Mouse (Mus musculus): ENCODE data around the gene Apol6. TPM values are rescaled to one million over a fixed set of nuclear protein-coding genes. Genes with fewer than 3 reads are reported as not detected.
A peak's percentile ranks its signal among the peaks of the same experiment; 100 is the strongest.
"Not testable (repeated sequence)": the region's sequence is repeated elsewhere in the genome, so short reads cannot be mapped to it uniquely, and the experiment has no call there.

Apol6 gene
- polyA plus RNA-seq, 1 experiment from 2014 or later, result not detected

DNA sequence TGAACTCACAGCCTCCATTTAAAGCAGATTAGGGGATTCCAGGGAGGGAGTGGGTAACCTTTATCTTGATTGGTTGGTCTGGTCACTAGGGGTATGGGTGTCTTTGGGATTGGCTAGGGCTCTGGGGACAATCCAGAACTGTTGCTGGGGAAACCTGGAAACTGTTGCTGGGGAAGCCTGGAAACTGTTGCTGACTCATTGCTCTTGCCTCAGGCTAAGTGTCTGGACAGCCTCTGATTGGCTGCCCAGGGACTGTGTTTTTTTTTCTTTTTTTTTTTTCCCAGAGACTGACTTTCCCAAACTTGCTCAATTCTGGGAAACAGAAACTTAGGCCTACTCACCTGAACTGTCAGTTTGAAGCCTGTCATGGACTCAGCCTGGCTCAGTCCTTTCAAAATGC, 14.0 kb downstream of the Apol6 start:
- no peaks in the 10 kb centered on the region for H3K9me3 ChIP-seq (ENCODE audit: control insufficient read depth, low read length)
- peaks cover 9% of the 10 kb centered on the region for H3K4me1 ChIP-seq (ENCODE audit: control insufficient read depth, insufficient read depth, low read length)
- ATAC-seq (ENCODE audit: low FRiP score) (no peak), DNase-seq (ENCODE audit: low spot score, missing footprints) (peak; percentile 65)
- H3K9ac ChIP-seq (ENCODE audit: low read length), result no peak overlapping the region
- H3K4me3 ChIP-seq (ENCODE audit: low read depth, low read length), result no peak overlapping the region
- H3K36me3 ChIP-seq (ENCODE audit: control insufficient read depth, insufficient read depth, low read length), result no peaks in the 10 kb centered on the region
- H3K27me3 ChIP-seq (ENCODE audit: control insufficient read depth, insufficient read depth, low read length), result no peaks in the 10 kb centered on the region
- no peak overlapping the region for H3K27ac ChIP-seq (ENCODE audit: low read depth, low read length)
- no peak overlapping the region for H3K4me2 ChIP-seq

DNA sequence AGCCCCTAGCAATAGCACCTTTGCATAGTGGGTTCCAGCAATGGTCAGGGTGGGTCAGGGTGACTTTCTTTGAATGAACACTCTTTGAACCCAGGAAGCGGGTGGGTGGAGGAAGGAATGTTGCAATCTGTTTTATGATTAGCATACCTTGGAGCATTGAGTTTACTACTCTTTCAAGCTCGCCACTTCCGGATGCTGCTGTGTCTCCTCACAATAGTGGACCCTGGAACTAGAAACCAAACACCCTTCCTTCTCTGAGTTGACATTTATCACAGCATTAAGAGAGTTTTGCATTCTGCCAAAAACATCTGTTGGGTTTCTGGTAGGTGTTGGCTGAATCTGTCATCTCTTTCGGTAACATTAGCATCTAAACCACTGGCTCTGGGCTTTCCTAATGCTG, 14.9 kb downstream of the Apol6 start:
- WGBS, result 94% methylated on average over 4 of the region's 4 CpGs
- not testable (repeated sequence) for ATAC-seq (ENCODE audit: low FRiP score); H3K27ac ChIP-seq (ENCODE audit: low read depth, low read length)

DNA sequence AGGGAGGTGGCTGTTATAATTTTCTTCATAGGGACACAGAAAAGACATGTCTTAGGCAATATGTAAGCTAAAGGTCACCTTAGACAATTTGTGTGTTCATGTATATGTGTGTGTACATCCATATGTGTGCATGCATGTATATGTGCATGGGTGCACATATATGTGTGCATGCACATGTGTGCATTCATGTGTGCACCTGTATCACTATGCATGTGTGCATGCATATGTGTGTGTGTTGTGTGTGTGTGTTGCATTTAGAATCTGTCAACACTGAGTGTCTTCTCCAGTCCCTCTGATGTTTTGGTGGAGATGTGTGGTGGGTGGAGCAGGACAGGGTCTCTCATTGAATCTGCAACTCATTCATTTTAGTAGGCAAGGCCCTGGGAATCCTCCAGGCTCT, 18.2 kb downstream of the Apol6 start:
- Histone ChIP-seq H3K27ac (ENCODE audit: low read depth, low read length) (no peak overlapping the region), H3K4me2 (no peak overlapping the region), H3K4me1 (ENCODE audit: control insufficient read depth, insufficient read depth, low read length) (no peaks in the 10 kb centered on the region), H3K4me3 (ENCODE audit: low read depth, low read length) (no peak overlapping the region), H3K9ac (ENCODE audit: low read length) (no peak overlapping the region), H3K36me3 (ENCODE audit: control insufficient read depth, insufficient read depth, low read length) (no peaks in the 10 kb centered on the region), H3K9me3 (ENCODE audit: control insufficient read depth, low read length) (no peaks in the 10 kb centered on the region), H3K27me3 (ENCODE audit: control insufficient read depth, insufficient read depth, low read length) (no peaks in the 10 kb centered on the region)
- ATAC-seq (ENCODE audit: low FRiP score), result no peak
- DNase-seq (ENCODE audit: low spot score, missing footprints), result no peak

More for the DNA sequence above, 14.9 kb downstream of the Apol6 start:
- not testable (repeated sequence) for H3K36me3 ChIP-seq (ENCODE audit: control insufficient read depth, insufficient read depth, low read length); H3K4me1 ChIP-seq (ENCODE audit: control insufficient read depth, insufficient read depth, low read length); DNase-seq (ENCODE audit: low spot score, missing footprints); H3K27me3 ChIP-seq (ENCODE audit: control insufficient read depth, insufficient read depth, low read length); H3K9me3 ChIP-seq (ENCODE audit: control insufficient read depth, low read length); H3K4me2 ChIP-seq; H3K4me3 ChIP-seq (ENCODE audit: low read depth, low read length); H3K9ac ChIP-seq (ENCODE audit: low read length)

DNA sequence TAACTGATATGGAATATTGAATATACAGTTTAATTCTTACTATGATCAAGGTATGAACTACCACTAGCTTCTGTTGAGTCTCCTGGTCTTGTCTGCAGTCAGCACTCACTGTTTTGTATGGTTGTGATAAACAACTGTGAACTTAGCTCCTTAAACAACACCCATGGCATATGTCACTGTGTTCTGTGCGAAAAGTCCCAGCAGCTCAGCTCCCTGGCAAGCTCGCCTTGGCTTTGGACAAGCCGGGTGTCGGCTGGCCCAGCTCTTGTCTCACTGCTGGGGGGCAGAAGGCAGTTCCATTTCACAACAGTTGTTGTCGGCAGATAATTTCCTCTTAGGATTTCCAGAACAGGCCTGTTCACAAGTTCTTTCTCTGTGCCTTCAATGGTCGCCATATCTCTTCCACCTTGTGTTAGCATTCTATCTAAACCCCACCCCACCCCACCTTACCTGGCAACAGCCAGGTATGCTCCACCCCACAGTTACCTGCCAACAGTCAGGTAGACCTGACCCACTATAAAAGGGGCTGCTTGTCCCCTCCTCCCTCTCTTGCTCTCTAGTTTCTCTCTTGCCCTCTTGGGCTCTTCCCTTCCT, 20.8 kb downstream of the Apol6 start:
- H3K27me3 ChIP-seq (ENCODE audit: control insufficient read depth, insufficient read depth, low read length), result no peaks in the 10 kb centered on the region
- WGBS, result 95% methylated on average over 6 of the region's 6 CpGs
- no peaks in the 10 kb centered on the region for H3K9me3 ChIP-seq (ENCODE audit: control insufficient read depth, low read length)
- H3K4me1 ChIP-seq (ENCODE audit: control insufficient read depth, insufficient read depth, low read length), result no peaks in the 10 kb centered on the region
- H3K4me2 ChIP-seq, result no peak overlapping the region
- H3K4me3 ChIP-seq (ENCODE audit: low read depth, low read length), result no peak overlapping the region
- H3K36me3 ChIP-seq (ENCODE audit: control insufficient read depth, insufficient read depth, low read length), result no peaks in the 10 kb centered on the region
- no peak for ATAC-seq (ENCODE audit: low FRiP score)
- H3K9ac ChIP-seq (ENCODE audit: low read length), result no peak overlapping the region
- no peak for DNase-seq (ENCODE audit: low spot score, missing footprints)
- H3K27ac ChIP-seq (ENCODE audit: low read depth, low read length), result no peak overlapping the region

DNA sequence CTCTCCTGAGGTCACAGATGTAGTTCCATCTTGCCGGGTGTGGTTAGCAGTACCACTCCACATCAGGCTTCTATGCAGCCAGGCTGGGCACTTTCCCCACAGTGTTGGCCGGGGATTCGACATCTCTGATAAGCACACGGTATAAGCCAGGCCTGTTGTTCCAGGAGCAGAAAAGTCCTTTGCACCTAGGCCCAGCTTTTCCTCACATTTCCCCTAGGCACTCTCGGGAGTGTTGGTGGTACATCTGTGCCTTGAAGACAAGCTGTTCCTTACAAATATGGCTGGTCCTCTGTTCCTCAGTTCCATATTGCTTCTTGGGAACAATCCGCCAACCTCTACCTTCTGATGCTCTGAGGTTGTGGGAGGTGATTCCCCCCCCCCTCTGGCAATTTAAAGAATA, 21.7 kb downstream of the Apol6 start:
- no peak overlapping the region for H3K4me2 ChIP-seq
- no peaks in the 10 kb centered on the region for H3K4me1 ChIP-seq (ENCODE audit: control insufficient read depth, insufficient read depth, low read length)
- no peaks in the 10 kb centered on the region for H3K9me3 ChIP-seq (ENCODE audit: control insufficient read depth, low read length)
- WGBS, result 87% methylated on average over 6 of the region's 6 CpGs
- ATAC-seq (ENCODE audit: low FRiP score) (no peak), DNase-seq (ENCODE audit: low spot score, missing footprints) (no peak)
- H3K27ac ChIP-seq (ENCODE audit: low read depth, low read length), result no peak overlapping the region
- no peaks in the 10 kb centered on the region for H3K36me3 ChIP-seq (ENCODE audit: control insufficient read depth, insufficient read depth, low read length)
- no peak overlapping the region for H3K9ac ChIP-seq (ENCODE audit: low read length)
- no peaks in the 10 kb centered on the region for H3K27me3 ChIP-seq (ENCODE audit: control insufficient read depth, insufficient read depth, low read length)
- no peak overlapping the region for H3K4me3 ChIP-seq (ENCODE audit: low read depth, low read length)

DNA sequence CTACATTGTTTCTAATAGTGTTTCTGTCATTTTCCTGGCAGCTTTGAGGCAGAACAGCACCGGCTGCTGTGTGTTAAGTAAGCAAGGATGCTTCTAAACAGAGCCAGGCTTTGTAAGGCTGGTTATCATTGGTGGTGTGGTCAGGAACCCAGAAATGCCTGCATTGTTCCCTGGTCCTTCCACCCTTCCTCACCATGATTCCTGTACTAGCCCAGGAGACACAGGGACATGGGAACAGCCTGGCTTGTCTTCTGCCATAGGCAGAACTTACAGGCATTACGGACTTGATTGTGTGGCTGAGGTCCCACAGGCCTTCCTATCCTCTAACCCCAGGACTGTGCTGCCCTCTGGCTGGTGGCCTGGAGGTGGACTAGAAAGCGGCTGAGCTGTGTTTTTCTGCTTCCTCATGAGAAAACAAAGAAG, 23.9 kb downstream of the Apol6 start:
- Histone ChIP-seq H3K4me2 (no peak overlapping the region), H3K9ac (ENCODE audit: low read length) (no peak overlapping the region), H3K27ac (ENCODE audit: low read depth, low read length) (no peak overlapping the region), H3K9me3 (ENCODE audit: control insufficient read depth, low read length) (no peaks in the 10 kb centered on the region), H3K4me3 (ENCODE audit: low read depth, low read length) (no peak overlapping the region), H3K27me3 (ENCODE audit: control insufficient read depth, insufficient read depth, low read length) (no peaks in the 10 kb centered on the region), H3K36me3 (ENCODE audit: control insufficient read depth, insufficient read depth, low read length) (no peaks in the 10 kb centered on the region), H3K4me1 (ENCODE audit: control insufficient read depth, insufficient read depth, low read length) (no peaks in the 10 kb centered on the region)
- DNase-seq (ENCODE audit: low spot score, missing footprints), result peak; percentile 45
- WGBS, result 77% methylated on average over 3 of the region's 3 CpGs
- no peak for ATAC-seq (ENCODE audit: low FRiP score)

DNA sequence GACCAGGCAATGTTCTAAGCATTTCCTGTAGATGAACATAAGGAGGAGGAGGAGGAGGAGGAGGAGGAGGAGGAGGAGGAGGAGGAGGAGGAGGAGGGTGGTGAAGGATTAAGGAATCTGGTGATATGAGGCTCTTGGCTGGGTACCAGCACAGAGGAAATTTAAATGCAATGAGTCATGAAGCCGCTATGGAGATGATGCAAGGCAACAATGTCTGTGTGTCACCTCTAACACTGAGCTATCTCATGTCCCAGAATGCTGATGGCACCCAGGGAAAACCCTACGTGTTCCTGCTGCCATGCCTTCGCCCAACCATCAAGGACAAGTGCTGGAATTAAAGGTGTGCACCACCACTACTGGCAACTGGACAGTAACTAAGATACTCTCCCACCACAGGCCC, 24.5 kb downstream of the Apol6 start:
- Histone ChIP-seq H3K9me3 (ENCODE audit: control insufficient read depth, low read length) (no peaks in the 10 kb centered on the region), H3K27me3 (ENCODE audit: control insufficient read depth, insufficient read depth, low read length) (no peaks in the 10 kb centered on the region), H3K4me2 (no peak overlapping the region), H3K4me1 (ENCODE audit: control insufficient read depth, insufficient read depth, low read length) (no peaks in the 10 kb centered on the region), H3K4me3 (ENCODE audit: low read depth, low read length) (no peak overlapping the region), H3K9ac (ENCODE audit: low read length) (no peak overlapping the region), H3K27ac (ENCODE audit: low read depth, low read length) (no peak overlapping the region), H3K36me3 (ENCODE audit: control insufficient read depth, insufficient read depth, low read length) (no peaks in the 10 kb centered on the region)
- 87% methylated on average over 3 of the region's 3 CpGs for WGBS
- DNase-seq (ENCODE audit: low spot score, missing footprints), result peak; percentile 68
- no peak for ATAC-seq (ENCODE audit: low FRiP score)

DNA sequence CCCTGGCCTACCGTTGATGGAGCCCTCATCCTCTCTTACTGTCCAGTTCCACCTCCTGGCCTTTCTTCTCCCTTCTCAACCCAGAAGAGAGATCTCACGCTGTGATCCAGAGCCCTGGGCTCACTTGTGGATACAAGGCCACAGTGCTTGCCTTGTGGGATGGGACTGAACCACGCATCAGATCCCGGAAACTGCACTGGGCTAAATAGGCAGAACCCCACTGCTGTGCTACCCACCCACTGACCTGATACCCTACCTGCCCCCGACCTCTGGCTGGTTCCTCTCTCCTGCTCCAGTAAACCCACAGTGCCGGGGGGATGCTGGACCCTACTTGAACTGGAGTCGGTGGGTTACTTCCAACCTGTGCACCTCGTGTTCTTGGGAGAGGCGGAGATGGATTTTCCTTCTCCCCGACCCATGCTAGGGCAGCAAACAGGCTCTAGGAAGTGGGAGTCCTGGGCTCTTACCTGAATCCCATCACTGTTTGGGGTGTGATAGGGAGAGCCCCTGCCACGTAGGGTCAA, 26.3 kb downstream of the Apol6 start:
- WGBS, result 89% methylated on average over 11 of the region's 11 CpGs
- H3K4me2 ChIP-seq, result no peak overlapping the region
- no peak for ATAC-seq (ENCODE audit: low FRiP score)
- no peaks in the 10 kb centered on the region for H3K27me3 ChIP-seq (ENCODE audit: control insufficient read depth, insufficient read depth, low read length)
- peak; percentile 81 for DNase-seq (ENCODE audit: low spot score, missing footprints)
- no peaks in the 10 kb centered on the region for H3K9me3 ChIP-seq (ENCODE audit: control insufficient read depth, low read length)
- no peaks in the 10 kb centered on the region for H3K4me1 ChIP-seq (ENCODE audit: control insufficient read depth, insufficient read depth, low read length)
- H3K4me3 ChIP-seq (ENCODE audit: low read depth, low read length), result no peak overlapping the region
- H3K9ac ChIP-seq (ENCODE audit: low read length), result no peak overlapping the region
- no peak overlapping the region for H3K27ac ChIP-seq (ENCODE audit: low read depth, low read length)
- H3K36me3 ChIP-seq (ENCODE audit: control insufficient read depth, insufficient read depth, low read length), result no peaks in the 10 kb centered on the region

DNA sequence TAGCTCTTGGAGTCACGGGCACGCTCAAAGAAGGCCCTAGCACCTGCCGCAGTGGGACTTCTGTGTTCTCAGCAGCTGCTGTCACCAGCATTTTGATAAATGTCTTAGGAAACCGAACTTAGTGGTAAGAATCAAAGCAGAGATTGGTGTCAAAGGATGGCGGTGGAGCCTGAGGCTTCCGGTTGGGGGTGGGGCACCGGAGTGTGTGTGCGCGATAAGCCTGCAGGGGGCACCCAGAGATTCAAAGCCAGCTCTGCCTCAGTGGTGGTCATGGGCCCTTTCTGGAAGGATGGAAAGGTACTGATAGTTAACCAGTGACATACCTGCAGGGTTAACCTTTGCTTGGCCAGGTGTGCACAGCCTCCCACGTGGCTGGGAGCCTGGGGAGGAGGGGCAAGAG, 27.0 kb downstream of the Apol6 start:
- Histone ChIP-seq H3K4me3 (ENCODE audit: low read depth, low read length) (no peak overlapping the region), H3K9ac (ENCODE audit: low read length) (no peak overlapping the region), H3K9me3 (ENCODE audit: control insufficient read depth, low read length) (no peaks in the 10 kb centered on the region), H3K4me2 (no peak overlapping the region), H3K27ac (ENCODE audit: low read depth, low read length) (no peak overlapping the region), H3K4me1 (ENCODE audit: control insufficient read depth, insufficient read depth, low read length) (no peaks in the 10 kb centered on the region), H3K27me3 (ENCODE audit: control insufficient read depth, insufficient read depth, low read length) (no peaks in the 10 kb centered on the region), H3K36me3 (ENCODE audit: control insufficient read depth, insufficient read depth, low read length) (no peaks in the 10 kb centered on the region)
- ATAC-seq (ENCODE audit: low FRiP score), result peak; percentile 50; the same call in 1 of the 2 replicates
- peak; percentile 88 for DNase-seq (ENCODE audit: low spot score, missing footprints)
- WGBS, result 27% methylated on average over 10 of the region's 10 CpGs
